Mouse (Mus musculus) ES-Bruce4 (cell line): ENCODE data around the gene Egln2. TPM values are rescaled to one million over a fixed set of nuclear protein-coding genes. Genes with fewer than 3 reads are reported as not detected.

Experiments
- H3K27ac ChIP-seq: 2 replicates; pipeline ENCODE4 v1.5.1; 2012; ENCODE audit warnings: low read length, inconsistent platforms; ENCODE audit not compliant: insufficient read depth
- H3K27me3 ChIP-seq: 2 replicates; pipeline ENCODE4 v1.6.1; 2012; ENCODE audit warnings: mild to moderate bottlenecking, low read length, inconsistent platforms; ENCODE audit not compliant: control insufficient read depth, poor library complexity, insufficient read depth, severe bottlenecking
- H3K36me3 ChIP-seq: 2 replicates; pipeline ENCODE4 v1.6.1; 2012; ENCODE audit warnings: inconsistent platforms, mild to moderate bottlenecking, low read length, moderate library complexity; ENCODE audit not compliant: control insufficient read depth, poor library complexity, insufficient read depth, severe bottlenecking
- H3K4me1 ChIP-seq: one replicate; pipeline ENCODE4 v1.8.1; 2011; ENCODE audit warnings: low read length; ENCODE audit not compliant: control insufficient read depth, insufficient read depth
- H3K4me3 ChIP-seq: 2 replicates; pipeline ENCODE4 v1.5.1; 2011; ENCODE audit warnings: low read depth, mild to moderate bottlenecking, low read length
- H3K9ac ChIP-seq: 2 replicates; pipeline ENCODE4 v1.6.1; 2012; ENCODE audit warnings: low read depth, mild to moderate bottlenecking, inconsistent platforms; ENCODE audit not compliant: poor library complexity, severe bottlenecking
- H3K9me3 ChIP-seq: replicated peaks from 2 replicates; pipeline ENCODE4 v1.6.1; 2012; ENCODE audit warnings: mild to moderate bottlenecking, low read length, inconsistent platforms; ENCODE audit not compliant: control insufficient read depth, poor library complexity, insufficient read depth, severe bottlenecking
- CTCF ChIP-seq: IDR thresholded peaks from one replicate; pipeline ENCODE4 v1.8.1; 2011; ENCODE audit warnings: low read depth, low read length
- EP300 ChIP-seq: IDR thresholded peaks from 2 replicates; pipeline ENCODE4 v1.6.1; 2011; ENCODE audit warnings: low read depth, low read length; ENCODE audit not compliant: insufficient read depth
- POLR2A ChIP-seq: IDR thresholded peaks from one replicate; pipeline ENCODE4 v1.8.1; 2011; ENCODE audit warnings: low read length; ENCODE audit not compliant: insufficient read depth
- polyA plus RNA-seq: library from polyadenylated mRNA; stranded (reverse); fragments of >200 nt; gene quantifications from 2 replicates; pipeline ENCODE4 v1.2.4, GENCODE M21; 2011; ENCODE audit warnings: low read depth; ENCODE audit not compliant: missing spikeins, insufficient read depth, insufficient read length

The Egln2 gene
- polyA plus RNA-seq, 1 experiment, result 22.3 TPM

GRCm38 (mm10) chr7:27197136-27197535, 30.5 kb upstream of the Egln2 start:
- Histone ChIP-seq H3K4me1 (peaks cover 4% of the 10 kb centered on the region), H3K36me3 (peaks cover 25% of the 10 kb centered on the region), H3K27me3 (no peaks in the 10 kb centered on the region), H3K9ac (peak overlapping the region; percentile 66), H3K9me3 (no peaks in the 10 kb centered on the region), H3K4me3 (peak overlapping the region; percentile 53), H3K27ac (peak overlapping the region; percentile 48)
- TF ChIP-seq CTCF, result no peak
- TF ChIP-seq POLR2A, result no peak
- TF ChIP-seq EP300, result no peak

- no peak for TF ChIP-seq CTCF
- peak; percentile 64 for TF ChIP-seq POLR2A
- TF ChIP-seq EP300, result 0 out of 2 replicates have a peak, but pooled peaks have one; percentile 48
- no peaks in the 10 kb centered on the region for H3K9me3 ChIP-seq
- H3K4me1 ChIP-seq, result peaks cover 4% of the 10 kb centered on the region
- H3K27me3 ChIP-seq, result no peaks in the 10 kb centered on the region
- peak within 1 kb of the TSS; percentile 84 for H3K9ac ChIP-seq
- H3K4me3 ChIP-seq, result peak within 1 kb of the TSS; percentile 88
- H3K36me3 ChIP-seq, result peaks cover 37% of the 10 kb centered on the region
- peak within 1 kb of the TSS; percentile 86 for H3K27ac ChIP-seq
These were observed 29.3 kb upstream of the Egln2 start, which contains the start of the genes BC024978 and Snrpa for GRCm38 (mm10) chr7:27195681-27196611. BC024978 (plus strand) TSS chr7:27195781. Snrpa (minus strand) TSS chr7:27196271.

- no peaks in the 10 kb centered on the region for H3K27me3 ChIP-seq
- TF ChIP-seq POLR2A (no peak), EP300 (no peak)
- no peaks in the 10 kb centered on the region for H3K9me3 ChIP-seq
- H3K4me3 ChIP-seq, result no peak overlapping the region
- H3K36me3 ChIP-seq, result peaks cover 53% of the 10 kb centered on the region
- H3K4me1 ChIP-seq, result peaks cover 7% of the 10 kb centered on the region
- no peak overlapping the region for H3K9ac ChIP-seq
- no peak overlapping the region for H3K27ac ChIP-seq
These were observed 27.1 kb upstream of the Egln2 start for GRCm38 (mm10) chr7:27193731-27194130.

- Histone ChIP-seq H3K9me3 (no peaks in the 10 kb centered on the region), H3K9ac (no peak overlapping the region), H3K4me1 (peaks cover 7% of the 10 kb centered on the region), H3K36me3 (peaks cover 66% of the 10 kb centered on the region), H3K27me3 (no peaks in the 10 kb centered on the region), H3K4me3 (no peak overlapping the region), H3K27ac (no peak overlapping the region)
- TF ChIP-seq CTCF (no peak), EP300 (no peak), POLR2A (no peak)
These were observed 25.8 kb upstream of the Egln2 start for GRCm38 (mm10) chr7:27192434-27192833.

DNA sequence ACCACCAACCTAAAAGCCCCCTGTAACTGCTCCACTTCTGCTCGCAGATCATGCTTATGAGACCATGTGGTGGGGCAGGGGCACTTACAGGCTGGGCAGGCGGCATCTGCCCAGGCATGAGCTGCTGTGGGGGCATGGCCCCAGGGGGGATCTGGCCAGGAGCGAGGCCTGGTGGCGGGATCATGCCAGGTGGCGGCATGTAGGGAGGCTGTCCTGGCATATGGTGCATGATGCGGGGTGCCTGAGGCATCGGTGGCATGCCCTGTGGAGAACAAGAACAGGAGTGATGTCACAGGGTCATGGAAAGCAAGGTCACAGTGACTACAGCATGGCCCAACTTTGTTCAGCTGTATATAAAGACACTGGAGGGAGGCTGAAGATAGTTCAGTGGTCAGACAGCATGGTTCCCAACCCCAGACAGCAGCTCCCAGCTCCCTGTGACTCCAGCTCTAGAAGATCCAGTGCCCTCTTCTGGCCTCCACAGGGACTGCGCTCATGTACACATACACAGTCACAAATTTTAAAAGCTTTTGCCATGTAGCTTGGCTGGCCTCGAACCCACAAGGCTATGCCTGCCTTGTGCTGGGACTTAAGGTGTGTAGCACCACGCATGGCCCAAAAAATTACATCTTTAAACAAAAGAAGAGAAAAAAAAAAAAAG, 22.8 kb upstream of the Egln2 start:
- TF ChIP-seq EP300 (no peak), CTCF (peak; percentile 66), POLR2A (no peak)
- Histone ChIP-seq H3K4me3 (no peak overlapping the region), H3K27ac (peak overlapping the region; percentile 44), H3K4me1 (peaks cover 7% of the 10 kb centered on the region), H3K36me3 (peaks cover 73% of the 10 kb centered on the region), H3K27me3 (no peaks in the 10 kb centered on the region), H3K9me3 (no peaks in the 10 kb centered on the region), H3K9ac (no peak overlapping the region)

GRCm38 (mm10) chr7:27185986-27186385, 19.4 kb upstream of the Egln2 start:
- Histone ChIP-seq H3K27me3 (no peaks in the 10 kb centered on the region), H3K27ac (no peak overlapping the region), H3K36me3 (peaks cover 41% of the 10 kb centered on the region), H3K4me1 (peaks cover 3% of the 10 kb centered on the region), H3K9me3 (no peaks in the 10 kb centered on the region), H3K9ac (no peak overlapping the region), H3K4me3 (no peak overlapping the region)
- TF ChIP-seq EP300, result no peak
- TF ChIP-seq CTCF, result no peak
- no peak for TF ChIP-seq POLR2A
